Mouse (Mus musculus) layer of hippocampus, adult 18-20 months (tissue): ENCODE results near the gene Gen1. TPM values are rescaled to one million over a fixed set of nuclear protein-coding genes. Genes with fewer than 3 reads are reported as not detected.

Experiments
- DNase-seq, 2 experiments: peaks; one replicate each; pipeline ENCODE4 v3.0.0; 2022; ENCODE audit warnings: low spot score in 2 of 2
- long read RNA-seq: library from polyadenylated mRNA; stranded (forward); transcript quantifications from one replicate; pipeline ENCODE4 v2.0.0, GENCODE M21; 2021
- total RNA-seq, 2 experiments: library from RNA; stranded (reverse); gene quantifications; 2 replicates each; pipeline ENCODE4 v1.2.3; 2021

The Gen1 gene
- total RNA-seq, result 1 to 10 TPM; 2.1 to 2.6 TPM
- long read RNA-seq, result 0 reads

DNA sequence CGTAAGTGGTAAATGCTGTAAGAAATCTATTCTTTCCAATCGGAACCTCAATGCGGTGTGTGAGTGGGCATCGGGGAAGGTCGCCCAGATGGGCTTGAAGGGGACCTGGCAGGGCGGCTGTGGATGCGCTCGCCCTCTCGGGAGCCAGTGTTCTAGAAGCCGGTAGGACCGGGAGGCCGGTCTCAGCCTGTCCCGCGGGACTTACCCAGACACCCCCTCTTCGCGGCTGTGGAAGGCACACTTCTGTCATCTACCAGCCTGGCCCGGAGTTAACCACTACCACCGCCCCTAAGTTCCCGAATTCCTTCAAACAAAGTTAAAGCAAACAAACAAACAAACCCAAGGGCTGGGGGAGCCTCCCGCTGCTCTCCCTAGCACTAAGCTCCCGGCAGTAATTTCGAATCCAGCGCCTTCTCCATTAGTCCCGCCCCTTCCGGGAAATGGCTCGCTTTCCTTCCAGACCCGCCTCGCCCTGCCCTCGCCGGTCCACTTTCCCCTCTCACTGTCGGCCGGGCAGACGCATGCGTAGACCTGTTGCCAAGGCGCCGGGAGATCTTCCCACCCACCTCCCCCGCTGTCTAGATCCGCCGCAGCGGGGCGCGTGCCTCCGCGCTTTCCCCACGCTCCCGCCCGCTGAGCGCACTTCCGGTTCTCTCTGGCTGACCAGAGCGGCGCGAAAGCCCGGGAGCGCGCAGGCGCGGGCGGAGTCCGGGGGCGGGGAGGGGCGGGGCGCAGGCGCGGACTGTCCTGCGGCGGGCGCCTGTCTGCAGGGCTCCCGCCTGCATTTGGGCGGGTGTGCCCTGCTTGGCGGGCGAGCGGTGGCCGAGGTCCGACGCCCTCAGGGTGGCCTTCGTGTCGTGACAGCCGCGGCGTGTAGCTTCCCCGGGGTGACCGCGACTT, at the start of gene Gen1, which contains the start of gene Smc6:
Gene Gen1, minus strand, starts transcription at position 420 of the 900 bp plus-strand sequence.
Gene Smc6, plus strand, starts transcription at position 505 of the 900 bp plus-strand sequence.
- DNase-seq, result peak; percentile 86 to 92

DNA sequence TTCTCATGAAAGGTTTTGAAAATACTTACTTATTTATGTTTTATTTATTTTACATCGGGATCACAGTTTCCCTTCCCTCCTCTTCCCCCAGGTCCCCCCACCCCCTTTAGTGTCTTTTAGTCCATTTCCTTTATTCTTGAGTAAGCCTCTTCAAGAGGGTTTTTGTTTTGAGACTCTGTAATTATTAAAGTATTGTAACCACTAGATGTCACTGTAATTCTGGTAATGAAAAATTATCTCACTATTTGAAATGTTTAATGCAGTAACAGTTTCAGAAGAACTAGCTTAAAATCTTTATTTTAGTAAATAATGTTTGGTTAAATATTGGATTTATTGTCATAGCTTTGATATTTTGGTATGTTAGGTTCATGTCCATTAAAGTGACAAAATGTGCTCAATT, 48.2 kb upstream of the Gen1 start:
- DNase-seq, result no peak

DNA sequence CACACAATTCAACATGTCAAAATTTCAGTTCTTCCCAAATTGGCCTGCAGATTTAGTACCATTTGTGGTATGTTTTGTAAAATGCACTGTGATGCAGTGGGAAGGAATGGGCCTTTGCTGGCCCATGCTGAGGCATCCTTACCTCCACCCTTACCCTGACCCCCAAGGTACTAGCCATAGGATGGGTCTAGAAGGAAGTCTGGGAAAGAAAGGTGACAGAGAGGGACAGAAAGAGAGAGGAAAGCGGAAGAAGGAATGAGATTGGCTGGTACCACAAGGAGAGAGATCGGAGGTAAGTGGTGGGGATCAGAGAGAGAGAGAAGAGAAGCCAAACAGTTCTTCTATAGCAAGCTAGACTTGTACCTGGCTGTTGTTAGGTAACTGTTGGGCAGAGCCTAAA, 45.5 kb upstream of the Gen1 start:
- no peak for DNase-seq

DNA sequence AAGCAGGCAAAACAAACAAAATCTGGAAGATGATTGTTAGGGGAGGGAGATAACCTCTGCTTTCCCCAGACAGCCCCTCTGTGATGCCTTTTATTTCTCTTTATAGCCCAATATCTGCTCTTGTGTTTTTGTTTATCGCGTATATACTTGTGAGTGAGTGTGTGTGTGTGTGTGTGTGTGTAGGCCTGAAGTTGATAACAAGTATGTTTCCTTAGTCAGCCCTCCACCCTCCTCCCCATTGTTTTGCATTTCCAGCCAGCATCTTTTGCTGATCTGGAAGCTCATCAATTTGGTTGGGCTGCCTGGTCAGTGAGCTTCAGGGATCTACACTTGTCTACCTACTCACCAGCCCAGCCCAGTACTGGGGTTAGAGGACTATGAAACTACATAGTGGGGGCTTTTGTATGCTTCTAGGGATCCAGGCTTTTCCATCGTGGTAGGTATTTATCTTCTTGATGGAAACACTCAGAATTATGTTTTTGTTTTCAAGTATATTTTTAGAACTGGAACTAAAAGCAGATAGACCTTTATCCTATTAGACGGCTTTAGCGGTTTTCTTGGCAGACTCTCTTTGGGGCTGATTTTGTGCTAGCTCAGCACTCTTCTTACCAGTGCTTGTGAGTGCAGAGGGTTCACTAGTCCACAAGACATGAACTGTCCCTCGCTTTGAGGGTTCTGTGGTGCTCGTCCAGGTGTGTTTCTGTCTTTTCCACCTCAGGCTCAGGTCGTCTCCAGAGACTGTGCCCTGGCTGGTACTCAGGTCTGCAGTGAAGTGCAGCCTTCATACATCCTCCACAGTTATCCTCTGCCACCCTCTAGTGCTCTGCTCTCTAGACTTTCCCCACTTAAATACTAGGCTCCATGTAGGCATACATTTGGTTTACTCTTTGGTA, 41.4 kb upstream of the Gen1 start:
- DNase-seq, result no peak

DNA sequence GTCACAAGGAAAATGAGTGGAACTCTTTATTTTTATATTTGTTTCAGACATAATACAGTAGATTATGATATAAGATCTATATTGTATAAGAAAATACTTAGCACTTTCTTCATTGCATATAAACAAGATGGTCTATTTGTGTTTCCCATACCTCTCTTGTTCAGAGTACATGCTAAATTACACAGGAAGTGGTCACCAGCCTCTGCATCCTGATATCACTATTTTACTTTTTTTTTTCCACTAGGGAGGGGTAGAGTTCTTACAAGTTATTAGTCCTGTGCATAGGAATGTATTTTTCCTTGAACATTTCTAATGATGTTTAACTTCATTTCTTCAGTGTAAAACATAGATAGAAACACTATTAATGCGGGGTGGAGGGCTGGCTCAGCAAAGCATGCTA, 35.3 kb upstream of the Gen1 start:
- no peak for DNase-seq

DNA sequence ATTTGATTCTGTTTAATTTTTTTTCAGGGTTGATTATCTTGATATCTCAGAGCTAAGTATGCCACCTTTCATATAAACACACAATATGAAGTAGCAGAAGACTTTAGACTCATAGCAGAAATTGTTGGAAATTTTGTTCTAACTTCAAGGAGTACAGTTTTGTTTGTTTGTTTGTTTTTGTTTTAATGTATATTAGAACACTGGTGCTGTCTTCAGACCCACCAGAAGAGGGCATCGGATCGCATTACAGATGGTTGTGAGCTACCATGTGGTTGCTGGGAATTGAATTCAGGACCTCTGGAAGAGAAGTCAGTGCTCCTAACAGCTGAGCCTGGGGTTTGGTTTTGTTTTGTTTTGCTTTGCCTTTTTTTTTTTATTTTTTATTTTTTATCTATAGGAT, 20.8 kb upstream of the Gen1 start:
- DNase-seq, result no peak

GRCm38 (mm10) chr12:11281584-11281983, 16.0 kb upstream of the Gen1 start:
- DNase-seq, result no peak

DNA sequence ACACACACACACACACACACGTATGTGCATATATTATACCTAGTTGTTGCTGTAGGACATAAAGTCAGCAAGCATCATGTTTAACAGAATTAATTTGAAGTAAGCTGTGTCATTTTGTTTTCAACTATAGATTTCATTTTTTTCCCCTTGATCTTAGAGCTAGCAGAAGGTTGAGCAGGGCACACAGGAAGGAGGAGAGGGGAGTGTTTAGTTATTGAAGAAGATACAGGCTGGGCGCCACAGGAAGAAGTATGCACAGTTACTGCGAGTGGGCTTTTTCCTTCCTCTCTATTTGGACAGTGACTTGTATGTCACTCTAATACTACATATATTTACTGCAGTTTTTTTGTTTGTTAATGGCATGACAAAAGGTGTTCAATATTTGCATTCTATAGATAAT, 14.3 kb upstream of the Gen1 start:
- no peak for DNase-seq

DNA sequence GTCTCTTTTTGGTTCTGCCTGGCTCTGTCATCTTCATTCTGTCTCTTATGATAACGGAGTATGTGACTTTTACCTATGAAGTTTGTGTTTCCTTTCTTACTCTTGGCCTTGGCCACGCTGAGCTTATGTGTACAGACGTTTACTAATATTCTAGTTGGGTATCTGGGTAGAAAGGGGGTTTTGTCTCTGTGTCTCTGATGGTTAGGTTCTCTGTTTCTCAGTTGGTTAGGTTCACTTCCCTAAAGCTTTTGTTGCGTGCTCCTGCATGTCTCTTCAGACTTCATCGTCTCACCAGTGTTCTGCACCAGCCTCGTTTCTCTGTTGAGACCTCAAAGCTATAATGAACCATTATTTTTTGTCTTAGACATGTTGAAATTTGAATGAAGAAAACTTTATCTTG, 11.6 kb upstream of the Gen1 start:
- no peak for DNase-seq

DNA sequence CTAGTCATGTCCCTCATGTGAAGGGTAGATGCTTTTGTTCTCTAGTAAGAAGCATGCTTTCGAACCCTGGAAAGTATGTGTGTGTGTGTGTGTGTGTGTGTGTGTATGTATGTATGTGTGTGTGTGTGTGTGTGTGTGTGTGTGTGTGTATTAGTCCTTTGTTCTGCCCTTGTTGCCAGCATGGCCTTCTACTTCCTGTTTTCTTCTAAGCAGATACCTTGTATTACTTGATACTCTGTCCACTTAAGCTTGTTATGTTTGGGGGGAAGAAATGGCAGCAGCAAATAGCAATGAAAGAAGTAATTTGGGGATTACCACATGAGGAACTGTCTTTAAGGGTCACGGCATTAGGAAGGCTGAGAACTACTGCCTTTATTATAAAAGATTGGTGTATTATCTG, 11.0 kb upstream of the Gen1 start:
- no peak for DNase-seq

DNA sequence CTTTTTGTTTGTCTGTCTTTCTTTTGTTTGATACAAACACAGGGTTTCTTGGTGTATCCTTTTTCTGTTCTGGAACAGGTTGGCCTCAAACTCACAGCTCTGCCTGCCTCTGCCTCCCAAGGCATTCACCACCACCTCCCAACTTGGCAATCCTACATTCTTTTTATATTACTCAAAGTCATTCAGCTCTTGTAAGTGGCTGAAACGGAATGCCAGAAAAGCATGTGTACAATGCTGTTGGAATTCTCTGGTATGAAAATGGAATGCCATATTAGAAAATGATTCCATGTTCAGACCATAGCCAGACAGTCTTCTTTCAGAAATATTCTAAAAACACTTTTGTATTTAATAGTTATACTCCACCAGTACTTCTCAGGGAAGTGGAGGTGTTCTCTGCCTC, 7.6 kb upstream of the Gen1 start:
- DNase-seq, result no peak

DNA sequence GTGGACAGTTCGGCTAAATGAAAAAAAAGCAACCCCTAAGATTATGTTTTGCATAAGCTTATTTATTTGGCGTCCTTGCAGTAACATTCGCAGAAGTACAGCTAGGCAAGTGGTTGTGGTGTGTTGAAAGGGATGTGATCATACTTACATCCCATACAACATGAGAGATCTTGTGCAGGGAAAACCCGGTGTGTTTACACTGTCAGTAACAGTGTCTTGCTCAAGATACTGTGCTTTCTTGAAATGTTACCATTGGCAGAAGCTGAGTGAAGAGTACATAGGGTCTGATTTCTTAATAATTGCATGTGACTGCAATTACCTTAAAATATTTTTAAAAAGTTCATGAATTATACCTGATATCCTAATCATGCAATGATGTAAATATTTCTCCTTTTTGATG, 7.0 kb upstream of the Gen1 start:
- no peak for DNase-seq

GRCm38 (mm10) chr12:11267030-11267429, 1.4 kb upstream of the Gen1 start:
- no peak for DNase-seq

- peak in 1 of 2 experiments; percentile 11 for DNase-seq
Observed at GRCm38 (mm10) chr12:11266282-11266985, 833 bp upstream of the Gen1 start.

DNA sequence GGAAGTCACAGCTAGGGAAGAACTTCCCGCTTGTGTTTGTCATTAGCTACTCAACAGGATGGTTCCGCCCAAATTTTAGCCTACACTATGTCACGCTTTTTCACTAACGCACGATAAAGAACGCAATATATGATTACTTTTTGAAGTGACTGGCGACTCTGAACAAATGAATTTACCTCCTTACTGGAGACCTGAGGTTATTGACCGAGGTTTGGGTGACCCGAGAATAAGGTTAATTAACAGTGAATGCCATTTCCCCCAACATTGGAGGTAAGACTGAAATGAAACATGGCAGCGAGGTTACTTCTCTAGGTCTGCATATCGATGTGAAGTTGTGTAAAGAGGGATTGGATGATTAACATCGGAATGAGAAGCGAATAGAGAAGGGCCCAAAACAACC, 706 bp downstream of the Gen1 start:
- DNase-seq, result no peak

GRCm38 (mm10) chr12:11250322-11250721, 15.3 kb downstream of the Gen1 start:
- DNase-seq, result no peak

DNA sequence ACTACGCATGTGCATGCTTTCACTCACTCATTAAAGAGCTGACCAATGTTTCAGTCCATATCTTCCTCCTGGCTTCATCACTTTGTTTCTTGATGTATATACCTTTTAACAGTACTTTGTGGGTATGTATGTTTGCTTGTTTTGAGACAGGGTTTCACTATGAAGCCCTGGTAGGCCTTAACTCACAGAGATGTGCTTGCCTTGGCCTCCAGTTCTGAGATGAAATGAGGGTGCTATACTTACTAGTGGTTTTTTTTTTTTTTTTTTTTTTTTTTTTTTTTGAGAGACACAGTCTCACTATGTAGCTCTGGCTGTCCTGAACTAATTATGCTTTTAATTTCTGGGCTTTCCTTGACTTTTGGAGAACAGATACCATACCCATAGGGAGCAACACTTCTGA, 18.1 kb downstream of the Gen1 start:
- DNase-seq, result no peak

- no peak for DNase-seq
Observed at GRCm38 (mm10) chr12:11235996-11236395, 29.6 kb downstream of the Gen1 start.

- DNase-seq, result no peak
Observed at GRCm38 (mm10) chr12:11230267-11230666, 35.3 kb downstream of the Gen1 start.

DNA sequence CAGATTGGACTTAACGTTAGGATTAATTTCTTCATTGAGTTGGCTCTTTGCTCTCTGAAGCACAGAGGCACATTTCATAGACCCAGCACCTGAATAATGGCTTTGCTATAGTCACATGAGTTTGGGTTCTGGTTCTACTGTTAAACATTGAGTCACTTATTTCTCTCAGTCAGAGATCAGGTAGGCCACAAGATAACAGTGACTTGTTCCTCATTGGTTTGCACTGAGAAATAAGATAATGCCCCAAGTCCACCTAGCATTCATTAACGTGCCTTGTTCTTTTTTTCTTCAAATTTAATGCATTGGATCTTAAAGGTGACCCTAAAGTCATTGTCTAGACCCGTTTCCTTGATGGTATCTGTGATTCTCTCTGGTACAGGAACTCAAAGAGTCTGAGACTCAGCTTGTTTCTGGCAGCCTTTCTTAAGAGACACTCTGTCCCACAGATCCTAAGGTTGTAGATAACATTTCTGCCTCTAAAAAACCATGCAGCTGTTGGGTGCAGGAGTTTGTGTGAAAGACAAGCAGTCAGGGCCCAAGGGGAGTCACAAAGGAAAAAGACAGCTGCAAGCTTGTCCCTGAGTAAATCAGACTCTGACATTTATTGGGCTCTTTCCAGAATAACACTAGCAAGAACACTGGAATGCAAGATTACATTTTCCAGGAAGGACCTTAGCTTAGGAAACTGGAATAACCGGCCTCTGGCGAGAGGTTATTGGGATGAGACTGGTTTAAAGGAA, 38.9 kb downstream of the Gen1 start:
- DNase-seq, result no peak

- no peak for DNase-seq
Observed at GRCm38 (mm10) chr12:11226123-11226522, 39.5 kb downstream of the Gen1 start.
